Mouse (Mus musculus) kidney, embryonic 16.5 days (tissue): ENCODE data around the gene Sema4c. TPM values are rescaled to one million over a fixed set of nuclear protein-coding genes. Genes with fewer than 3 reads are reported as not detected.

Experiments
- ATAC-seq: fragments of 200-750 bp; cut with Nextera tagmentation; 2 replicates; pipeline ENCODE4 v1.8.0; 2017; ENCODE audit warnings: moderate TSS enrichment; ENCODE audit not compliant: low FRiP score, low TSS enrichment
- H3K27ac ChIP-seq: fragments of 300-500 bp; sonication (generic); 2 replicates; pipeline ENCODE4 v1.5.1; 2014; ENCODE audit warnings: low read length
- H3K27me3 ChIP-seq: fragments of 300-500 bp; sonication (generic); 2 replicates; pipeline ENCODE4 v1.6.1; 2014; ENCODE audit warnings: low read length, control low read depth, mixed read lengths; ENCODE audit not compliant: insufficient read depth
- H3K36me3 ChIP-seq: fragments of 300-500 bp; sonication (generic); 2 replicates; pipeline ENCODE4 v1.6.1; 2014; ENCODE audit warnings: low read length, control low read depth, mixed read lengths; ENCODE audit not compliant: insufficient read depth
- H3K4me1 ChIP-seq: fragments of 300-500 bp; sonication (generic); 2 replicates; pipeline ENCODE4 v1.6.1; 2014; ENCODE audit warnings: low read length, control low read depth, mixed read lengths; ENCODE audit not compliant: insufficient read depth
- H3K4me2 ChIP-seq: fragments of 300-500 bp; sonication (generic); replicated peaks from 2 replicates; pipeline ENCODE4 v1.6.1; 2014; ENCODE audit warnings: low read depth, low read length
- H3K4me3 ChIP-seq: fragments of 300-500 bp; sonication (generic); 2 replicates; pipeline ENCODE4 v1.5.1; 2014; ENCODE audit warnings: mild to moderate bottlenecking, low read length
- H3K9ac ChIP-seq: fragments of 300-500 bp; sonication (generic); replicated peaks from 2 replicates; pipeline ENCODE4 v1.6.1; 2014; ENCODE audit warnings: low read length
- H3K9me3 ChIP-seq: fragments of 300-500 bp; sonication (generic); 2 replicates; pipeline ENCODE4 v1.6.1; 2016; ENCODE audit warnings: low read length, control low read depth
- WGBS: fragments of 180-500 bp; shearing (Covaris S2); extraction: QIAGEN DNeasy Blood & Tissue Kit; methylation state at CpG from one replicate; pipeline ENCODE4 v1.1.7; 2014; 5-methylcytosine and 5-hydroxymethylcytosine counted together
- polyA plus RNA-seq: library from polyadenylated mRNA; unstranded; fragments of >200 nt; fragmentation: Nextera tagmentation; extraction: Ambion mirVana; gene quantifications from 2 replicates; pipeline ENCODE4 v1.2.1, GENCODE M21; 2015

Gene Sema4c
- polyA plus RNA-seq, 1 experiment from 2014 or later, result 21.4 TPM

- ATAC-seq, result no peak
- peaks cover 76% of the 10 kb centered on the region for H3K4me1 ChIP-seq
- 0 out of 2 replicates have a peak, but pooled peaks cover 3% of the 10 kb centered on the region for H3K36me3 ChIP-seq
- WGBS, result 40% methylated on average over 5 of the region's 5 CpGs
- H3K9ac ChIP-seq, result no peak overlapping the region; the same call in 1 of the 2 replicates
- H3K9me3 ChIP-seq, result no peaks in the 10 kb centered on the region
- no peak overlapping the region for H3K4me2 ChIP-seq
- peak overlapping the region; percentile 98; the same call in 1 of the 2 replicates for H3K27ac ChIP-seq
- H3K4me3 ChIP-seq, result no peak overlapping the region
- H3K27me3 ChIP-seq, result no peaks in the 10 kb centered on the region
Measured at GRCm38 (mm10) chr1:36559888-36560287, 1.7 kb upstream of the Sema4c start.

DNA sequence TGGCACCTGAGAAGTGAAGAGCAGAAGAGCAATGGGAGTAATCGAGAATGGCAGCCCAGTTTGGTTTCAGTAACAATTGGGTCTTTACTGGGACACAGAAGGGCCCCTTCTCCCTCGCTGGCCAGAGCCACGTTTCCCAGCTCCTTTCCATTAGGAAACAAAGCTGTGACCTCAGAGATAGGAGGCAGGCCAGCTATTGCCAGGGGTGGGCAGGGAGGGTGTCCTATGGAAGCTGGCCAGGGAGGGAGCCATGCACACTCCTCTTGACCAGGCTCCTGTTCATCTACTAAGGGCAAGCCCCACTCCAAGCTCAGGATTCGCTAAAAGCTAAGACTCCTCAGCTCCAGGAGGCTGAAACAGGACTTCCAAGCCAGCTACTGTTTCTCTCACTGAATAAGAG, 1.1 kb upstream of the Sema4c start:
- peak overlapping the region; percentile 90 for H3K9ac ChIP-seq
- H3K27me3 ChIP-seq, result no peaks in the 10 kb centered on the region
- H3K4me1 ChIP-seq, result peaks cover 76% of the 10 kb centered on the region
- peak overlapping the region; percentile 89 for H3K4me3 ChIP-seq
- H3K36me3 ChIP-seq, result peaks cover 6% of the 10 kb centered on the region
- H3K4me2 ChIP-seq, result peak overlapping the region; percentile 97
- no peak for ATAC-seq
- peak overlapping the region; percentile 98 for H3K27ac ChIP-seq
- no peaks in the 10 kb centered on the region for H3K9me3 ChIP-seq
- 9% methylated on average over 4 of the region's 4 CpGs for WGBS

GRCm38 (mm10) chr1:36557457-36558011, 615 bp downstream of the Sema4c start:
- peak overlapping the region; percentile 89 for H3K4me3 ChIP-seq
- WGBS, result under 1% methylated on average over 48 of the region's 48 CpGs

DNA sequence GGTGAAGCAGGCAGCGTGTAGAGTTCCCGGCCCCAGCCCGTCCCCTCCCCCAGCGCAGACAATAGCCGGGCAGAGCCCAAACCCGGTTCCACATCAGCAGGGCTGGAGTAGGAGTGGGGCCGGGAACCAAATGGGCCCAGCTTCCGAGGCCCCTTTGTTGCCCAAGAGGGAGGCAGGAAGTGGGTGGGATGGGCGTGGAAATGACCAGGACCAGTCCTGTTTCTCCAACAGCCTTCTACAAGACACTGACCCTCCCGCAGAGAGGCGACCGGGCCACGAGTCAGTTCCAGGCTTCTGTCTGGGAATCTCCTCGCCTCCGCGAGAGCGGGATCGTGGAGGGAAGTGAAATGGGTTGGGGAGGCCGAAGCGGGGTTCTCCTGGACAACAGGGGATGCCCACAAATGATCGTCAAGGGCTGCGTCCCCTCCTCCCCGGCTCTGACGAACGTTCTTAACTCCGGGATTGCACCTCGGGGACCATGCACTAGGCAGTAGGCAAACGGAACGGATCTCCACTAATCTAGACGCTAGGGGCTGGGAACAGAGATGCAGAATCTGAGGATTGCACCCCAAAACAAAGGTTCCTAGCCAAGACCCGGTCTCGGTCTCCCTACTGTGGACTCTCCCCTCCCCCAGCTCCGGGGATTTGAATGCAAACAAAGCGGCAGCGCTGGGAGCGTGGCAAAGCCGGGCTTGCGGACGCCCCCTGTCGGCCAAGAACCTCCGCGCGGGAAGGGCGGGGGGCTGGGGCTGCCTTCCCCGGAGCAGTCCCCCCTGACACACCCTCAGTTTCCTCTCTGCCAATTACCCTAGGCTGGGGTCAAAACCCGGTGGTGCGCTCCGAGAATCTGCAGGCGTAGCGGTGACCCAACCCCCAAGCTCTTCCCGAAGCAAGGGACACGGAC, 1.3 kb downstream of the Sema4c start:
- Histone ChIP-seq H3K9me3 (no peaks in the 10 kb centered on the region), H3K27ac (peak overlapping the region; percentile 98), H3K9ac (peak overlapping the region; percentile 90), H3K4me2 (peak overlapping the region; percentile 97), H3K4me1 (peaks cover 71% of the 10 kb centered on the region), H3K27me3 (no peaks in the 10 kb centered on the region), H3K36me3 (peaks cover 31% of the 10 kb centered on the region), H3K4me3 (peak overlapping the region; percentile 89)
- peak; percentile 78 for ATAC-seq
- WGBS, result 0% methylated on average over 52 of the region's 52 CpGs

More at GRCm38 (mm10) chr1:36557457-36558011, 615 bp downstream of the Sema4c start:
- Histone ChIP-seq H3K9ac (peak overlapping the region; percentile 90), H3K27me3 (no peaks in the 10 kb centered on the region), H3K36me3 (peaks cover 24% of the 10 kb centered on the region), H3K4me2 (peak overlapping the region; percentile 97), H3K27ac (peak overlapping the region; percentile 98), H3K4me1 (peaks cover 76% of the 10 kb centered on the region), H3K9me3 (no peaks in the 10 kb centered on the region)
- ATAC-seq, result peak; percentile 78

DNA sequence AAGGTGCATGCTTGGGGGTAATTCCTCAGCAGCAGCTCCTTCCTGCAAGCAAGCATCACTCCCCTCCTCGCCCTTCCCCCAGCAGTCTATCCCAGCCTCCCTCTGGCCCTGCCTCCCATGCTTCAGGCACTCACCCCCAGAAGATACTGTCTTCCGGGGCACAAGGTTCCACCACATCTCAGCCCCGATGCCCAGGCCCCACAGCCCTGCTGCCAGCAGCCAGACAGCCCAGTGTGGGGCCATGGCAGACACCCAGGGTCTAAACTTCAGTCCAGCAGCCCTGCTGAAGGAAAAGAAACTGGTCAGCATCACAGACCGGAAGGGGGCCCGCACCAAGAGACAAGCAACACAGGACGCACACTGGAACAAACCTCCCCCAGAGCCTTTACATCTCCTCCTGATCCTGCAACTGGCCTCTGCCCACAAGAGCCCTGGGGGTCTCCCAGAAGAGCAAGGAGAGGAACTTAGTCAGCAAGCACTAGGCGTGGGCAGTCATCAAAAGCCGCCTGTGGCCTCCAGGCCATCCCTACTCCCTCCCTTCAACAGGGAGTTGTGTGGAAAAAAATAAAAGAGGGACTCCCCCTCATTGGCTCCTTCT, 2.3 kb downstream of the Sema4c start:
- Histone ChIP-seq H3K4me3 (peak overlapping the region; percentile 89), H3K4me2 (peak overlapping the region; percentile 97), H3K36me3 (peaks cover 40% of the 10 kb centered on the region), H3K27me3 (no peaks in the 10 kb centered on the region), H3K9me3 (no peaks in the 10 kb centered on the region), H3K4me1 (peaks cover 62% of the 10 kb centered on the region), H3K9ac (peak overlapping the region; percentile 90), H3K27ac (peak overlapping the region; percentile 98)
- ATAC-seq, result no peak
- 4% methylated on average over 8 of the region's 8 CpGs for WGBS

GRCm38 (mm10) chr1:36554633-36555399, 3.3 kb downstream of the Sema4c start:
- Histone ChIP-seq H3K4me1 (peaks cover 53% of the 10 kb centered on the region), H3K27me3 (no peaks in the 10 kb centered on the region), H3K4me2 (peak overlapping the region; percentile 97), H3K9me3 (no peaks in the 10 kb centered on the region), H3K27ac (peak overlapping the region; percentile 98), H3K4me3 (peak overlapping the region; percentile 89), H3K36me3 (peaks cover 51% of the 10 kb centered on the region), H3K9ac (peak overlapping the region; percentile 90)
- ATAC-seq, result no peak
- WGBS, result 40% methylated on average over 21 of the region's 21 CpGs

- Histone ChIP-seq H3K36me3 (peaks cover 63% of the 10 kb centered on the region), H3K27ac (no peak overlapping the region), H3K27me3 (no peaks in the 10 kb centered on the region), H3K9ac (no peak overlapping the region), H3K4me2 (no peak overlapping the region), H3K4me1 (peaks cover 59% of the 10 kb centered on the region), H3K4me3 (no peak overlapping the region), H3K9me3 (no peaks in the 10 kb centered on the region)
- 71% methylated on average over 16 of the region's 16 CpGs for WGBS
- ATAC-seq, result no peak
Measured at GRCm38 (mm10) chr1:36552506-36552905, 5.6 kb downstream of the Sema4c start.

- H3K4me1 ChIP-seq, result peaks cover 62% of the 10 kb centered on the region
- WGBS, result 88% methylated on average over 17 of the region's 17 CpGs
Measured at GRCm38 (mm10) chr1:36551904-36552303, 6.2 kb downstream of the Sema4c start.

GRCm38 (mm10) chr1:36550075-36550863, 7.9 kb downstream of the Sema4c start:
- Histone ChIP-seq H3K4me1 (peaks cover 62% of the 10 kb centered on the region), H3K27ac (no peak overlapping the region)
- WGBS, result 68% methylated on average over 20 of the region's 20 CpGs

More at GRCm38 (mm10) chr1:36551904-36552303, 6.2 kb downstream of the Sema4c start:
- no peaks in the 10 kb centered on the region for H3K27me3 ChIP-seq
- no peaks in the 10 kb centered on the region for H3K9me3 ChIP-seq
- H3K9ac ChIP-seq, result no peak overlapping the region
- no peak overlapping the region for H3K27ac ChIP-seq
- no peak overlapping the region for H3K4me2 ChIP-seq
- no peak overlapping the region for H3K4me3 ChIP-seq
- no peak for ATAC-seq
- H3K36me3 ChIP-seq, result peaks cover 63% of the 10 kb centered on the region

More at GRCm38 (mm10) chr1:36550075-36550863, 7.9 kb downstream of the Sema4c start:
- Histone ChIP-seq H3K4me3 (no peak overlapping the region), H3K9me3 (no peaks in the 10 kb centered on the region), H3K4me2 (no peak overlapping the region), H3K9ac (0 out of 2 replicates have a peak overlapping the region, but pooled peaks have one; percentile 18), H3K27me3 (no peaks in the 10 kb centered on the region), H3K36me3 (peaks cover 60% of the 10 kb centered on the region)
- no peak for ATAC-seq
